Mouse (Mus musculus): ENCODE results near the gene Cyp2a5.
"Not testable (repeated sequence)": the region's sequence is repeated elsewhere in the genome, so short reads cannot be mapped to it uniquely, and the experiment has no call there.

Cyp2a5 gene

GRCm38 (mm10) chr7:26835059-26835458 is at the start of gene Cyp2a5:
Cyp2a5 (plus strand) TSS chr7:26835305.
- DNase-seq (ENCODE audit: low read depth, low spot score): not testable (repeated sequence)

DNA sequence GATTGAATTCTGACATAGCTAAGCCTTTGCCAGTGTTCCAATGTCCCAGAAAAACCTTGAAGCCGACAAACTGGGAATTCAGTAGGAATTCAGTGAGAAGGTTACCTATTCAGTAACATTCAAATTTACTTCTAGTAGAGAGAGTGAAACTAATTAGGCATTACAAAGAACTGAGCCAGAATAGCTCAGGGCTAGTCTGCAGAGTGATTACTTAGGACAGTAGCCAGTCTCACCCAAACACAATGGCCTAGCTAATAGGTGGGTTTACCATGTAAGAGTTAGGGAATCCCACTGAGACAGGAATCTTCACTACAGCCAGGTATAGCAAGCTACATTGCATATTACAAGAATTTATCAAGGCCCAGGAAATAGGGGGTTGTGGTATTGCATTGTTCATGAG is 49.1 kb upstream of the Cyp2a5 start:
- DNase-seq (ENCODE audit: low read depth, low spot score): peak; percentile 63

DNA sequence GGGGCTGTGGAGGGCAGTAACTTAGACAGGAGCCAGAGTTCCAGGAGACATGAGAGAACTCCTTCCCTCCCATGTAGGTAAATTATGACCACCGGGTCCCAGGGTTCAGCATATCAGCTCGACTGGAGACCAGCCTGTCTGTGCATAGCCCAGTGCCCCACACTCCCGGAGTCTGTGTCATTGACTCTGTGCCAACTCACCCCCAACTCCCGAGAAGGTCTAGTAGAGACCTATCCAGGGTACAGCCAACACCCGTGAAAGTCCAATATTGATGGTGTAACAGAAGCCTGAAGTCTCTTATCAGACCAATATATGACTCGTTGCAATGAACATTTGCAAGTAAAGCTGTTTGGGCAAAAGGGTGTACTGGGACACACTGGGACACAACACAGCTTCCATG is 45.1 kb upstream of the Cyp2a5 start:
- no peak for DNase-seq (ENCODE audit: low read depth, low spot score)

DNA sequence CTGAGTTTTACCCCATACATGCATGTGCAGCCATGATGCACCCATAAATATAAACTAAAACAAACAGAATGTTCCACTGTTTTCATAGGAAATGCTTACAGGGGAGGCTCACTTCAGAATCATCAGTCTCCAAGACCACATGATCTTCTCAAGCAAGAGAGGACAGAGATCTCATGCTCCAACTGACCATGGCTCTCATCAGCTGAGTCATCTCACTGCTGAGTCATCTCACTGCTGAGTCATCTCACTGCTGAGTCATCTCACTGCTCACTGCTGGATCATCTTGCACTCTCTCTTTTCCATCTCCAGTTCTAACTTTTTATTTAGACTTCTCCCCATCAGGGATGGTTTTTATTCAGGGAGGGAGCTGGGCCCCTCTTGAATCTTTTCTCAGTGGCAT is 35.0 kb upstream of the Cyp2a5 start:
- DNase-seq (ENCODE audit: low read depth, low spot score): no peak

DNA sequence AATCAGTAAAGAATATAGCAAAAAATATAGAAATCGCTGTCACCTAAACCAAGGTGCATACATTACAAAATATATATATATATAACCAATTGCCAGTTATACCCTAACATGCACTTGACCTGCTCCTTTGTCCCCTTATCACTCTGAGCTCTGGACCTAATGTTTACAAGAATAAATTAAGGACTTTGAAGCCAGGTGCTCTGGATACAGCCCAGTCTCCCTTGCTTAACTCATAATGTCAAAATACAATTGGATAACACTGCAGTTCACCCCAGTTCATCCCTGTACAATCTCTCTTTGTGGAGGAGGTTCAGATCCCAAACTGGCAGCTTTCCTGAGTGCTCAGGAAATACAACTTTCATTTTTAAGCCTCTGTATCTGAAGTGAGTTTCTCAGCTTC is 34.1 kb upstream of the Cyp2a5 start:
- no peak for DNase-seq (ENCODE audit: low read depth, low spot score)

DNA sequence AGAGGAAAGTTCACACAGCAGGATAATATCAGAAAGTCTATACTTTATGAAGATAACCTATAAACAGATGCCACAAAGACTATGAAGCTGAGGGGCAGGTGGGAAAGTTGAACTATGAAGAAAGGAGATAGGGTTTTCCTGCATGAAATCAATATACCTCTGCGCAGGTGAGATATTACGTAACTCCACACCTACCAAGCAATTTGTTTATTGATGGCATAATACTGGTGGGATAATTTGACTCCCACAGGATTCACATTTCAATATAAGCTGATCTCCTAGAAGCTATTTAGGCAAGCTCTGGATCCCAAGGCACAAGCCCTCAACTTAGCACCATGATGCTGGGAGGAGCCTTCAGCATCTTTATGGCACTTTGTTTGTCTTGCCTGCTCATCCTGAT is 26.5 kb upstream of the Cyp2a5 start, which contains the start of gene Cyp2g1:
Cyp2g1 (plus strand) TSS at position 301 of the 400 bp plus-strand sequence.
- no peak for DNase-seq (ENCODE audit: low read depth, low spot score)

DNA sequence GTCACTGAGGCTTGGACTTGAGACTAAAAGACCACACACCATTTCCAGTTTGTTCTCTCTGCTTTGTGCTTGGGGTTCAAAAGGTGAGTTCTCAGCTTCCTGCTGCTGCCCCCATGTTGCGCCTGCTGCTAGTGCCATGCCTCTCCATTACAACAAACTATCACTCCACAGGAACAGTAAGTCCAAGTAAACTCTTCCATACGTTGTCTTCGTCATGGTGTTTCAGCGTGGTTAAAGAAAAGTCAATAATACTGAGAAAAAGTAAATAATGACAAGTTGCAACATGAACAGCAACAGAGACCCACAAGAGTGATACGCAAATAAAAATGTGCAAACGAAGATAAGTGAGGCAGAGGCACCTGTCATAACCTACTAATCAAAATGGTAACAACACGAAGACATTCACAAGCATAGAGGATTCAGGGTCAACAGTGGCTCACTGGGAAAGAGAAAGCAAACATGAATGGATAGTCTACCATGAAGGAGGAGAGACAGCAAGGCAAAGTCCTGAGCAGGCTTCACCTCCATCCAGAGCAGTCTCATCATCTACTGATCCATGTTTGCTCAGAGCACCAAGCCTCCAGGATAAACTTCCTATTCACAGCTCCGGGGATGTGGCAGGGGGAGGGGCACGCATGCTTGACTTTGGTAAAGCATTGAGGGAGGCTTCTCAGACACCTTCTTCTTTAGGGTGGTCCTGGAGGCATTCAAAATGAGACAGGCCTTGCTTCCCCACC is 3.4 kb upstream of the Cyp2a5 start:
- not testable (repeated sequence) for DNase-seq (ENCODE audit: low read depth, low spot score)

DNA sequence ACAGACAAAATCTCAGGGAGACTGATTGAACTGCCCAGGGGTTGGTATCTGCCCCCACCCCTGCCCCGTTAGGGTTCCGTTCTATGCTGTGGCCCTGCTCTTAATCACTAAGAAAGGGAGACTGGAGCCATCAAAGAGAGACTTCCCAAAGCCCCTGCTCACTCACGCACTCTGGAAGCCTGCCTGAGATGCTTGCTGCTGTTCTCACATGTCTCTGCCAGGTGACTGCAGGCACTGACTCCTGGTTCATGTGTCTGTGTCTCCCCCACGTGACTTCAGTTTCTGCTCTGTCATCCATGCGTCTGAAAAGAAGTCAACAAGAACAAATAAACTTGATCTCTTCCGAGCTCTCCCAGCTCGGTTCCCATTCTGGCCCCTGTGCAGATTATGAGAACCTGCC is 2.4 kb upstream of the Cyp2a5 start:
- DNase-seq (ENCODE audit: low read depth, low spot score): not testable (repeated sequence)

- DNase-seq (ENCODE audit: low read depth, low spot score): not testable (repeated sequence)
Measured at GRCm38 (mm10) chr7:26843400-26843799, 8.3 kb downstream of the Cyp2a5 start.

DNA sequence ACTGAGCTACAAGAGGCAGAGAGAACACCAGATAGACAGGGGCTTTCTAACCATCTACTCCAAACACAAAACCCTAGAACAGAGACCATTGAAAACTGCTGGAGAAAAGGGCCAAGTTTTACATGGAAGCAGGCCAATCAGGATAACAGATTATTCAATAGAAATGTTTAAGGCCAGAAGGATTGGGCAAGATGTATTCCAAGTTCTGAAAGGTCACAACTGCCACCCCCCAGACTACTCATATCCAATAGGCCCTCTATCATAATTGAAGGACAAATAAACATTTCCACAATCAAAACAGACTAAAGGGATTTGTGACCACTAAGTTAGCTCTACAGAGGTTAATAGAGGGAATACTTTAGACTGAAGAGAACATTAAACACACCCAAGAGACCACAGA is 15.0 kb downstream of the Cyp2a5 start:
- DNase-seq (ENCODE audit: low read depth, low spot score): not testable (repeated sequence)

DNA sequence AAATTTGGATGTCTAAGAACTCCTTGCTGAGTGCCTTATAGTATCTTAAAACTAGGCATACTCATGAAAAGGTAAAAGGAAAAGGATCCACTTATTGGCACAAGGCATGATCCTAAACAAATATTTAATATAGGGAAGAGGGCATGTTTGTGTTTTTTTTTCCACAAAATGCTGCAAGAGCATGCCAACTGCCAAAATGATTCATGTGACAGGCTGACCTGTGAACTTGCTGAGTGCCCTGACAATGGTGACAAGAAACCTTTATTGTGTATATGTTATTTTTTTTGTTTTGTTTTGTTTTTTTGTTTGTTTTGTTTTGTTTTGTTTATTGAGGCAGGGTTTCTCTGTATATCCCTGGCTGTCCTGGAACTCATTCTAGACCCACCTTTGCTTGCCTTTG is 43.5 kb downstream of the Cyp2a5 start:
- DNase-seq (ENCODE audit: low read depth, low spot score): not testable (repeated sequence)

- not testable (repeated sequence) for DNase-seq (ENCODE audit: low read depth, low spot score)
Measured at GRCm38 (mm10) chr7:26880600-26880999, 45.5 kb downstream of the Cyp2a5 start.
